Mouse (Mus musculus): ENCODE data around the gene Ube2o.
"Not testable (repeated sequence)": the region's sequence is repeated elsewhere in the genome, so short reads cannot be mapped to it uniquely, and the experiment has no call there.

Gene Ube2o

GRCm38 (mm10) chr11:116513531-116514038 lies 67.7 kb downstream of the Ube2o start:
- DNase-seq (ENCODE audit: low read depth), result no peak

GRCm38 (mm10) chr11:116512987-116513386 lies 68.3 kb downstream of the Ube2o start:
- no peak for DNase-seq (ENCODE audit: low read depth)

- no peak for DNase-seq (ENCODE audit: low read depth)
Measured at GRCm38 (mm10) chr11:116512154-116512553, 69.1 kb downstream of the Ube2o start.

- DNase-seq (ENCODE audit: low read depth), result no peak
Measured at GRCm38 (mm10) chr11:116511301-116511868, 69.9 kb downstream of the Ube2o start.

GRCm38 (mm10) chr11:116508689-116509088 lies 72.6 kb downstream of the Ube2o start:
- no peak for DNase-seq (ENCODE audit: low read depth)

- DNase-seq (ENCODE audit: low read depth), result no peak
Measured at GRCm38 (mm10) chr11:116506151-116506875, 74.9 kb downstream of the Ube2o start.

GRCm38 (mm10) chr11:116505573-116505972 lies 75.7 kb downstream of the Ube2o start:
- DNase-seq (ENCODE audit: low read depth), result no peak

GRCm38 (mm10) chr11:116504516-116504915 lies 76.7 kb downstream of the Ube2o start:
- no peak for DNase-seq (ENCODE audit: low read depth)

- peak; percentile 69 for DNase-seq (ENCODE audit: low read depth)
Measured at GRCm38 (mm10) chr11:116501005-116501746, 80.1 kb downstream of the Ube2o start.

- no peak for DNase-seq (ENCODE audit: low read depth)
Measured at GRCm38 (mm10) chr11:116499018-116499417, 82.2 kb downstream of the Ube2o start.

GRCm38 (mm10) chr11:116498596-116498995 lies 82.7 kb downstream of the Ube2o start:
- DNase-seq (ENCODE audit: low read depth), result no peak

GRCm38 (mm10) chr11:116497313-116497712 lies 83.9 kb downstream of the Ube2o start:
- no peak for DNase-seq (ENCODE audit: low read depth)

GRCm38 (mm10) chr11:116494474-116495174 lies 86.6 kb downstream of the Ube2o start:
- no peak for DNase-seq (ENCODE audit: low read depth)

- peak; percentile 79 for DNase-seq (ENCODE audit: low read depth)
Measured at GRCm38 (mm10) chr11:116493795-116494252, 87.4 kb downstream of the Ube2o start, which contains the start of gene Prpsap1. Prpsap1 (minus strand) TSS chr11:116494202.

- DNase-seq (ENCODE audit: low read depth), result no peak
Measured at GRCm38 (mm10) chr11:116493191-116493590, 88.1 kb downstream of the Ube2o start.

GRCm38 (mm10) chr11:116492507-116492906 lies 88.7 kb downstream of the Ube2o start:
- DNase-seq (ENCODE audit: low read depth), result not testable (repeated sequence)

GRCm38 (mm10) chr11:116491338-116491737 lies 89.9 kb downstream of the Ube2o start:
- no peak for DNase-seq (ENCODE audit: low read depth)

- DNase-seq (ENCODE audit: low read depth), result peak; percentile 95
Measured at GRCm38 (mm10) chr11:116490232-116491107, 90.8 kb downstream of the Ube2o start.

GRCm38 (mm10) chr11:116489771-116490231 lies 91.4 kb downstream of the Ube2o start:
- DNase-seq (ENCODE audit: low read depth), result no peak

GRCm38 (mm10) chr11:116488693-116489375 lies 92.4 kb downstream of the Ube2o start:
- DNase-seq (ENCODE audit: low read depth), result peak; percentile 70

Data from naive thymus-derived CD4-positive, alpha-beta T cell, adult 2 months (primary cell).